Mouse (Mus musculus) heart, postnatal 10 days (tissue): ENCODE data around the gene Trip6. TPM values are rescaled to one million over a fixed set of nuclear protein-coding genes. Genes with fewer than 3 reads are reported as not detected.

Experiments
- DNase-seq, 2 experiments: peaks; one replicate each; pipeline ENCODE4 v3.0.0; 2021
- intact Hi-C: fragments of 180-260 bp; cut with DNase I; formaldehyde crosslinking; loops from one replicate; pipeline ENCODE4 v1.15.1; 2025
- total RNA-seq, 2 experiments: library from RNA; stranded (reverse); gene quantifications; 2 replicates each; pipeline ENCODE4 v1.2.3; 2021

The Trip6 gene
- total RNA-seq, 2 experiments from 2014 or later = 22.5 to 23.3 TPM

DNA sequence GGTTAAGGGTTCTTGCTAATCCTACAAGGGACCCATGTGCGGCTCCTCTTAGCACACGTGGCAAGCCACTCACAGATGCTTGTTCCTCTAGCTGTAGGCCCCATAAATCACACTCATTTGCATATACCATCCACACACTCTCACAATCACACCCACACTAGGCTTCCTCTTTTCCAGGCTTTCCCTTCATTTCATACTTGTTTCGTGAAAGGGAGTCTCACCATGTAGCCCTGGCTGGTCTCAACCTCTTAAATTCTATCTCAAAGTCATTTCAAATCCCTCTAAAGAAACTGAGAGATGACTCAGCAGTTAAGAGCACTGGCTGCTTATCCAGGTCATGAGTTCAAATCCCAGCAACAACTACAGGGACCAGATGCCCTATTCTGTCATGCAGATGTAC is 8.4 kb downstream of the Trip6 start:
- no peak for DNase-seq
- intact Hi-C loops = no loop called here

DNA sequence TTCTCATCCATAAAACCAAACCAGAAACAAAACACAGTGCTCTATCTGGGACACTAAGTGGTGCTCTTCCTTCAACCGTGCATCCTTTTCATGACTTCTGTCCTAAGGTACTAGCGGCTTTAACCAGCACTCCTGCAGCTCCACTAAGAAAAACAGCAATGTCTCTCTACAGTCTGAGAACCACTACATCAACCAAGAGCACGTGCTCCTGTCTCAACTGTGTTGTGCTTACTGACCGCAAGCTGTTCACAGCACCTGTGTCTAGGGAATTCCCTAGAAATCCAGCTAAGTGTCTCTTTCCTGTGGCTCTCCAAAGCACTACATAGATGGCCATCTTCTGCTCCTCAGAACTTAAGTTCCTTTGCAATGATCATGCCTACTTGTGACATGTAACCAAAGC is 9.4 kb downstream of the Trip6 start:
- intact Hi-C loops = no loop called here

DNA sequence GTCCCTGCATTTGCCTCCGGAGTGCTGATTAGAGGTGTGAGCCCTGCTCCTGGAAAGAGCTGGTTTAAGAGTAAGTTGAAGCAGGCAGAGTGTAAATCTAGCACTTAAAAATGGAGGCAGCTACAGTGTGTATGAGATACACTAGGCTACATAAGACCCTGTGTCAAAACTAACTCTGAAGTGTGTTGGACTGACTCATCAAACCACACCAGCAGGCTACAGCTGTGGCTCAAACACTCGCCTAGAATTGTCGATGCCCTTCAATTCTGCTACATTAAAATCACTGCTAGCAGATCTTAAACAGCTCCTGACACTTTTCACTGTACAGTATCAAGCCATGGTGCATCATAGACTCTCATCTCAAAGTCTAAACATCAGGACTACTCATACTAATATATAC is 10.0 kb downstream of the Trip6 start:
- DNase-seq = no peak
- intact Hi-C loops = no loop called here

More for the DNA sequence above, 9.4 kb downstream of the Trip6 start:
- no peak for DNase-seq

DNA sequence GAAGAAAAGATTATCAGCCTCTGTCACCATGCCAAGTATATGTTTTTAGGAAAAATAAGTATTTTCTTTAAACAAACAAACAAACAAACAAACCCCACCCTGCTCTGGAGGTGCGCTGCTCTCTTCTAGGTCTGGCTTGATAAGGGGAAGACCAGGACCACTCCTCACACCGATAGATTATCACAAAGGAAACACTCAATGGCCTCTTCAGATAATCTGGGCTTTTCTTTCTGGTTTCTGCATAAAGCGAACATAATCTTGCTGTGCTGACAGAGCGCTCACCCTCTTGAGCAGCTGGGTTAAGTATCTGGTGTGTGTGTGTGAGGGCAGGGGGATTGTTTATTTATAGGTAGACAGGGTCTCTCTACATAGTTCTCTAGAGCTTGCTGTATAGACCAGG is 10.6 kb downstream of the Trip6 start:
- DNase-seq = no peak

DNA sequence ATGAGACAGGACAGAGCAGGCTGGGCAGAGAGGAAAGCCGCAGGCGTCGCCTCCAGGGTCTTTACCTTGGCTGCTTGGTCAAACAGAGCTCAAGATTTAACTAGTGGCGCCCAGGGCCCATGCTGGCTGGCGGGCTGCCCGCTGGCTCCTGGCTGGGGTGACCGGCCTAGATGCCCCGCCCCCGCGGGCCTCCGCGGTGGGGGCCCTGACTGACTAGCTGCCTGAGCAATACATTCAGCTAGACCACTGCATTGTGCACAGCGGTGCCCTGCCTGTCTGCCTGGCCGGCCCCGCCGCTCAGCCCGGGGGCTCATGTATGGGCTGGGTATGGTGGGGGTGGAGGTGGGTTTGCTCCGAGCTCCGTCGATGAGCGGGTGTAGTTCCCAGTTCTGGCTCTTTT is 13.0 kb downstream of the Trip6 start:
- no peak for DNase-seq
- intact Hi-C loops = no loop called here

More for the DNA sequence above, 10.6 kb downstream of the Trip6 start:
- intact Hi-C loops = no loop called here

DNA sequence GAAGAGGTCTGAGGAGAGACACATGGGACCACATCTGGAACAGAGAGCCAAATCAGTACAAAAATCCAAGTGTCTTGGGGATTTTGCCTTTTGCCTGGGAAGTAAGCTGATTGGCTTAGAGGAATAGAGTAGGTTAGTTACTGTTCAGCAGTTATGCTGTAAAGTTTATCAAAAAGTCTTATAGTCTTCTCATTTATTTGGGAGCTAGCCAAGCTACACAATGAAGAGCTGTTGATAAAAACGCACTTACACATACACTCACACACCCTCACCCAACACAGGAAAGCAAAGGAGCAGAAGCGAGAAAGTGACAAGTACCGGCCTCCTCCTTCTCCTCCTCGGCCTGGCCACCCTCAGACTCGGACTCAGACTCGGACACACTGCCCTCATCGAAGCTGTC is 15.0 kb downstream of the Trip6 start:
- no peak for DNase-seq
- intact Hi-C loops = no loop called here

DNA sequence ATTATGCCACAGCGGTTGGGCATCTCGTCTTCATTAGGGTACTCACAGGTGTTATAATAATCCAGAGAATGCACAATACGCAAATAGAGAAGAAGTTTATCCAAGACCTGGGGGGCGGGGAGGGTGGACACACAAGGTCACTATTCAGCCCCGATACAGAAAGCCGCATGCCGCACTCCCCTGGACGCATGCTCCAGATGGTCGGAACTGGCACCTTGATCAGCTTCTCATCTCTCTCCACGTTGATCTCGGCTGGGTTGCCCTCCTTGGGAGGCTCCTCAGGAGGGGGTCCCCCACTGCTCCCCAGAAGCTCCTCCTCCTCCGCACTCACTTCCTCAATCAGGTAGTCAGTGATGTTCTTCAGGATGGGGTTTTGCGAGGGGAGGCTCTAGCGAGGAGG is 17.1 kb downstream of the Trip6 start:
- no peak for DNase-seq
- intact Hi-C loops = no loop called here

DNA sequence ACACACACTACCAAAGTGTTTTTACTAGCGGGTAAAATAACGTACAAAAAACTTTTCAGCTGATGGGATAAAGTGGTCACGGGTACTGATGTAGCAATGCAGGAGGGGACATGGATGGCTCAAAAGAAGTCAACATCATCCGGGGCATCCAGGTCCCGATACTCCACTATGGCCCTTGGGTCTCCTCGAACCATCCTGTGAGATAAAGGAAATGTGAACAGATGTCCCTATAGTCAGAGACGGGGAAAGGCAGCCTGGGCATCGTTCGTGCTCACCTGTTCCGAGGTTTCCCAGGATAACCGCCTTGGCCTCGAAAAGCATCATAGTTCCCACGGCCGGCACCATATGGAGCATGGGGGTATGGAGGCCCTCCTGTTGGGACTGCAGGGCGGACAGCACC is 18.5 kb downstream of the Trip6 start:
- intact Hi-C loops = no loop called here
- DNase-seq = no peak

DNA sequence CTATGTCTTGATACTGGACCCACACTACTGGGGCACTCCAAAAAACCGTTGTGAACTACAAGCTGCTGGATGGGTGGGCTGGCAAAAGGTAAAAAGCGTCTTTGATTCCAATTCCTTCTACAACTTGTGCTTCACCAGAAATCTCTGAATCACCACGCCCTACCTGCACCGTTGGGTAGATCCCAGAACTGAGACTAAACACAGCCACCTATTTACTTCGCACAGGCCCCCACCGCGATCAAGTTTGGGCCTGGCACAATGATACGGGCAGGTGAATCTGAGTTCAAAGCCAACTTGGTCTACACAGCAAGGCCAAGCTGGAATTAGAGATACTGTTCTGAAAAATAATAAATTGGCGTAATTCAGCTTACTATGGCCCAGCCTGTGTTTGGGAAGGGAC is 18.9 kb downstream of the Trip6 start:
- intact Hi-C loops = no loop called here
- DNase-seq = no peak

DNA sequence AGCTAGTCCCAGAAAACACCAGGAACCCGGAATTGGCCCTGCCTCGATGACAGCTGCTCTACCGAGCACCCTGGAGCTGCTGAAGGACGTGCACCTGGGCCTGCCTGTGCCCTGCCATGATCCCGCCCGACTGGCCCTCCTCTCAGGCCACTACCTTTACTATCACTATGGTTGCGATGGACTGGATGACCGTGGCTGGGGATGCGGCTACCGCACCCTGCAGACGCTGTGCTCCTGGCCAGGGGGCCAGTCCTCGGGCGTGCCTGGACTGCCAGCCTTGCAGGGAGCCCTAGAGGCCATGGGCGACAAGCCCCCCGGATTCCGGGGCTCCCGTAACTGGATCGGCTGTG is 19.5 kb downstream of the Trip6 start:
- no peak for DNase-seq
- intact Hi-C loops = loop anchor here (5.0 kb wide), 1 partner anchor 208 kb away; the partner anchor contains the start of gene Pop7

DNA sequence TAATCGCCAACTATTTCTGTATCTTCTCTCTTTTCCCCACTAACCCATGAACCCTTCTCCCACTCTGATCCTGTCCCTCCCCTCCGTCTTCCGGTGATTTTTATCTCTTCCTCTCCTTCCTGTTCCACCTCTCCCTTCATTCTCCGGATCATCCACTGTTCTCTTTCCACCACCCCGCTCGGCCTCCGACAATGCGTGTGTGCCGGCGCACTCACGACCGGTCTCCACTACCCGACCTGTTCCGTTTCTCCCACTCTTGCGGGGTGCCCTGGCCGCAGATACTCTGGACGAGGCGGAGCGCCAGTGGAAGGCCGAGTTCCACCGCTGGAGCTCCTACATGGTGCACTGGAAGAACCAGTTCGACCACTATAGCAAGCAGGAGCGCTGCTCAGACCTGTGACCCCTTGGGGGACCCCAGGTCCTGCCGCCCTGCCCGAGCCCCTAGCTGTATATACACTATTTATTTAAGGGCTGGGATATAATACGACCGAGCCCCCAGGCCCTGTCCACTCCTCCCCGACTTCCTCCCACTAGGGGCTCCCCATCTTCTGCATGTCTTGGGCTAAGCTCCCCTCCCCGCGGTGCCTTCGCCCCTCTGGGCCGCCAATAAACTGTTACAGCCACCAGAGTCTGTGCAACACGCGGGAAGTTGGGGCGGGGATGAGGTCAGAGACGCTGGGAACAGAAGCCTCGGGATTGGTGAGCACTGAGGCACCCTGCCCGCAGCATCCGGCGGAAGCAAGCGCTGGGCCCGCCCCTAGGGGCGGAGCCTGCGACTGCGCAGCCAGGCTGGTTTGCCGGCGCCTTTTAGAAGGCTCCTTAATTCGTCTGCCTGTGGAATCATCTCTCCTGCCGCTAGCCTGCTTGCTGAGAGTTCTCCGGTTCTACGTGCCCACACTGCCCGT is 20.1 kb downstream of the Trip6 start, which contains the start of gene Ufsp1:
TSS of gene Ufsp1 (plus strand) at position 791 of the 905 bp plus-strand sequence.
- intact Hi-C loops = loop anchor here (2.0 to 5.0 kb wide), 2 partner anchors 19 to 208 kb away; partner anchors contain the start of gene Pop7
- DNase-seq = peak; percentile 97

DNA sequence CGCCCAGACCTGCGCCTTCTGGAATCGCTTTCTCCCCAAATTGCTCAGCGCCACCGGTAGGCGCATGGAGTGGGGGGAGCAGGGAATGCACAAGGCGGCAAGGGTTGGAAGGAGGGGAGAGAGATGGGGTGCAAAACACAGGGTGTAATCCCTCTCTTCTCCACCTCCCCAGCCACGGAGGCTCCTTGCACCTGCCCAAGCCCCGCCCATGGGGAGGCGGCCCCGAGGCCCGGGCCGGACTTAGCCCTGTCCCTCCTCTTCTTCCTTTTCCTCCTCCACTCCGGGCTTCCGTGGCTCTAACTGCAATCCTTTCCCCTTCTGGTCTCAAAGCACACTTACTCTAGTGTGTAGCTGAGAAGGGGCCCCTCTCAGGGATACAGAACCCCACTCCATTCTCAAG is 20.9 kb downstream of the Trip6 start:
- intact Hi-C loops = loop anchor here (2.0 to 5.0 kb wide), 2 partner anchors 20 to 209 kb away; partner anchors contain the start of gene Pop7
- peak; percentile 74 to 75 for DNase-seq

DNA sequence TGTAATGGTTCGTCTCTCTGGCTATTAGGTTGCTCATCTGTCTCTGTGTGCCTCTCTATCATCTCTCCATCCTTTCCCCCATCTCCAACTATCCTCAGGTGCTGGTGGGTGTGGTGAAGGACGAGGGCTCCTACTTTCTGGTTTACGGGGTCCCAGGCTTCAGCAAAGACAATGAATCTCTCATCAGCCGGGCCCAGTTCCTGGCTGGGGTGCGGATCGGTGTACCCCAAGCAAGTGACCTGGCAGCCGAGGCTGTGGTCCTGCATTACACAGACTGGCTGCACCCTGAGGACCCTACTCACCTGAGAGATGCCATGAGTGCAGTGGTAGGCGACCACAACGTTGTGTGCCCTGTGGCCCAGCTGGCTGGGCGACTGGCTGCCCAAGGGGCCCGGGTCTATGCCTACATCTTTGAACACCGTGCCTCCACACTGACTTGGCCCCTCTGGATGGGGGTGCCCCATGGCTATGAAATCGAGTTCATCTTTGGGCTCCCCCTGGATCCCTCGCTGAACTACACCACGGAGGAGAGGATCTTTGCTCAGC is 22.8 kb downstream of the Trip6 start:
- DNase-seq = no peak
- intact Hi-C loops = loop anchor here (1.0 to 5.0 kb wide), 2 partner anchors 90 to 211 kb away; partner anchors contain the start of gene Pop7

DNA sequence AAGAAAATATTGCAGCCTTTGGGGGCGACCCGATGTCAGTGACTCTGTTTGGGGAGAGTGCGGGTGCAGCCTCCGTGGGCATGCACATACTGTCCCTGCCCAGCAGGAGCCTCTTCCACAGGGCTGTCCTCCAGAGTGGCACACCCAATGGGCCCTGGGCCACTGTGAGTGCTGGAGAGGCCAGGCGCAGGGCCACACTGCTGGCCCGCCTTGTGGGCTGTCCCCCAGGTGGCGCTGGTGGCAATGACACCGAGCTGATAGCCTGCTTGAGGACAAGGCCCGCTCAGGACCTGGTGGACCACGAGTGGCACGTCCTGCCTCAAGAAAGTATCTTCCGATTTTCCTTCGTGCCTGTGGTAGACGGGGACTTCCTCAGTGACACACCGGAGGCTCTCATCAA is 23.5 kb downstream of the Trip6 start:
- peak; percentile 56 to 70 for DNase-seq
- intact Hi-C loops = loop anchor here (1.0 to 5.0 kb wide), 2 partner anchors 91 to 212 kb away; partner anchors contain the start of gene Pop7

DNA sequence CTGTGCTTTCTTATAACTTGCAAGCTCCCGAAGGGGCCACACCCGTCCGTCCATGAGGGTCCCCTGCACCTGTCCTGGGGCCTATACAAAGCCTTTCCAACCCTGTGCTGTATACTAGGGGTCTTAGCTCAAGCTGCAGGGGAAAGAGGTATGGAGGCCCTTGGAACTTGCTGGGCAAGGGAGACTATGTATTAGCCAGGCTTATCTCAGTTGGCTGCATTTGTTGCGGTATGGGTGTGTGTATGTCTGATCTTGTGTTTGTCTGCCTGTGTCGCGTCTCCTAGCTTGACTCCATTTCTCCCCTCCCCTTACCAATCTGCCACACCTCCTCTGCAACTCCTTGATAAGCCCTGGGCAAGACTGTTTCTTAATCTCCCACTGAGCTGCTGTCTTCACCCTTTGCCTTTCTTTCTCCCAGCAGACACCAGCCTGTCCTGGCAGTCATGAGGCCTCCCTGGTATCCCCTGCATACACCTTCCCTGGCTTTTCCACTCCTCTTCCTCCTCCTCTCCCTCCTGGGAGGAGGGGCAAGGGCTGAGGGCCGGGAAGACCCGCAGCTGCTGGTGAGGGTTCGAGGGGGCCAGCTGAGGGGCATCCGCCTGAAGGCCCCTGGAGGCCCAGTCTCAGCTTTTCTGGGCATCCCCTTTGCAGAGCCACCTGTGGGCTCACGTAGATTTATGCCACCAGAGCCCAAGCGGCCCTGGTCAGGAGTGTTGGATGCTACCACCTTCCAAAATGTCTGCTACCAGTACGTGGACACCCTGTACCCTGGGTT is 24.4 kb downstream of the Trip6 start:
- no peak for DNase-seq
- intact Hi-C loops = loop anchor here (5.0 kb wide), 1 partner anchor 213 kb away; the partner anchor contains the start of gene Pop7

DNA sequence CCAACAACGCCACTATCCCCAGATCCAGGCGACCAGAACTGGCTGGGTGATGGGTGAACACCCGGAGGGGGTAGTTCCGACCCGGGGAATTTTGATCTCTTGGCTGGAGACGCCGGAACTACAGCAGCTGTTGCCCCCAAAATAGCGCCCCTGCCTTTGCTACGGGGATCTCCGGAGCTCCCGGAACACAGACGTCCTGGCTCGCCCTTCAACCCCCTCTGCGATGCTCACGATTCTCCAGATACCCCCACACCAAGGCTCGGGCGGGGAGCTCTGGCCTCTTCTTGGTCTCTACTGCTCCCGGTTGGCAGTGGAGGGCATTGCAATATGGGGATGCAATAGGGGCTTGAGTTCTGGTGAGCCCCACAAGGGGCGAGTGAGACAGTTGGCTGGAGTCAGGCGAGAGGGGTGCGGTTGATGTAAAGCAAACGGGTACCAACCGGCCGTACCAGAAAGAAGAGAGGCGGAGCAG is 25.2 kb downstream of the Trip6 start:
- intact Hi-C loops = no loop called here
- peak; percentile 45 to 57 for DNase-seq

DNA sequence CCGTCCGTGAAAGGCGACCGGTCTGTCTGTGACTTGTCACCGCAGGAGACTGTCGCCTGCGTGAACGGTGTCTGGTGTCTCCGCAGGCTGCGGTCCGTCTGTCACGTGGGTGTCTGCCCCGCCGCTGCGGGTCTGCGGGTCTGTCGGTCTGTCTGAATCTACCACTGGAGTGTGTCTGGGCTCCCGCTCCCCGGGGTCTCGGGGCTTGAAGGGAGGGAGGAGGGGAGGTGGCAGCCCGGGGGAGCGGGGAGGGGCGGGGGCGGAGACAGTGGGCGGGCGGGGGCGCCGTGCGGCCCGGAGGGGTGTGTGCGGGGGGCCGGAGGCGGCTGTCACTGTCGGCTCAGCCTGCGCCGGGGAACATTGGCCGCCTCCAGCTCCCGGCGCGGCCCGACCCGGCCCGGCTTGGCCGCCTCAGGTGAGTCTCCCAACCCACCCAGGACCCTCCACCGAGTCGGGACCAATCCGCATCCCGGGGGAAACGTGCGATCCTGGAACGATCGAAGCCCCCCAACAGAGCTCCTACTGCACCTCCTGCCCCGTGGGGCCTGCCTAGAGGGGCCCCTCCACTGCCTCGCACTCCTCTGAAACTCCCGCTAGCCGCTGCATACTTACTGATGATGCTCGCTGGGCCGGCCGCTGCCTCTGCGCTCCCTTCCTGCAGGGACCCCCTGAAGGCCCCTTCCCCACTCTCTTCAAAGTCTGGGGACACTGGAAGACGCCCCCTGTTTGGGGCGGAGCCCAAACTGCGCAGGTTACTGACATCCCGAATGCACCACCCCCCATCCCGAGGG is 26.1 kb downstream of the Trip6 start:
- intact Hi-C loops = loop anchor here (2.0 kb wide), 1 partner anchor 165 kb away; no protein-coding TSS in a partner anchor
- DNase-seq = peak in 1 of 2 experiments; percentile 41

DNA sequence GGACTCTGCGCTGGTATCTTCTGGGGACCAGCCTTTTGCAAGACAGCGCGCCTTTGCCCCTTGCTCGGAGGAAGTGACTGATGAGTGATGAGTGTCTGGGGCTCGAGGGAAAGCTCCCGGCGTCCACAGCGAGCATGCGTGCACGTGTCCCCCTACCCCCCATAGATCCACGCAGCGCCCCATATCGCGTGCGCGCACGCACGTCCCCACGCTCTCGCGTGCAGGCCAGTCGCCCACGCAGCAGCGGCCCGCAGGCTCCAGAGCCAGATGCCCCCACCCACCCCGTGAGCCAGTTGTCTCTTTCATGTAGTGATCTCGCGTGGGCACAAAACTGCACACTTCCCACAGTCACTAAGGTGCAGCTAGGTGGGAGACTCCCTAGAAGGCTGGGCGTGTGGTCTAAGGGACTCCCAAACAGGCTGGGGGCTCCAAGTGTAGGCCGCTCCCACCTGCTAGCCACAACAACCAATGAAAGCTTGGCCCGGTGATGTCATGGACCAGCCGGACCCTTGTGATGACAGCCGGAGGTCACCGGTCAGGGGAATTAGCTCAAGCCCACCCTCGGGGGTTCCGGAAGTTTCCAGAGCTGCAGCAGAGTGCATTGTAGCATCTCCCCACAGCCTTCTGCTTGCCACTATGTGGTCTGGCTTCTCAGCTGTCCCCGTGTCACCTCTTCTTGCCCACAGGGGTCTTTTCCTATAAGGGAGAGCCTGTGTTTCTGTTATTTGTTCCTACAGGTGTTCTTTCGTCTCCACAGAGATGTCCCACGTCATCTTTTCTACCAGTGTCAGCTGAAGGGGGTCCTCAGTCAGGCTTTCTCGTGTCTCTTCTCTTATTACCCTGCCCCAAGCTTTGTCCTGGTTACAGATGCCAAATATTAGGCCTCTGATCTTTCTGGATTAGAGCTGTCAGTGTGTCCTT is 26.9 kb downstream of the Trip6 start, which contains the start of gene Ache:
TSS of gene Ache (plus strand) at position 488 of the 921 bp plus-strand sequence.
- intact Hi-C loops = loop anchor here (2.0 kb wide), 1 partner anchor 164 kb away; no protein-coding TSS in a partner anchor
- peak in 1 of 2 experiments; percentile 42 for DNase-seq

DNA sequence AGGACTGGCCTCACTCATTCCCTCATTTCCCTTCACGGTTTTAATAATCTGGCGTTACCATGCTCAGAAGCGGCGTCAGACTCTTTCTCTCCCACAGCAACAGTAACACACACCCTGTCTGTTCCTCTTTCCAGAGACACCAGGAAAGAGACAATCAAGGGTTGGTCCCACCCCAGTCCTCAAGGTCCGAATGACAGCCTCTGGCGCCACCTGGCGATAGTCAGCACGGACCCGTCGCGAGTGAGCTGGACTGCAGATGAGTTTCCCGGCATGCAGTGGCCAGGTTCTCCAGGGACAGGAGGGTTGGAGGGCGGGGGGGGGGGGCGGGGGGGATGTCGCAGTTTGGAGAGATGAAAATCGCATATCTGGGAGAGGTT is 27.6 kb downstream of the Trip6 start:
- peak; percentile 93 to 96 for DNase-seq
- intact Hi-C loops = loop anchor here (1.0 to 2.0 kb wide), 3 partner anchors 127 to 164 kb away; no protein-coding TSS in a partner anchor
